Mouse (Mus musculus) gastrocnemius, postnatal 14 days (tissue): ENCODE results near the gene Snapin. TPM values are rescaled to one million over a fixed set of nuclear protein-coding genes. Genes with fewer than 3 reads are reported as not detected.

ENCODE experiments used
- DNase-seq: peaks from one replicate; pipeline ENCODE4 v3.0.0; 2021; ENCODE audit warnings: mixed read lengths
- intact Hi-C: fragments of 180-260 bp; cut with DNase I; formaldehyde crosslinking; loops from one replicate; pipeline ENCODE4 v1.15.1; 2025; ENCODE audit warnings: low total_unique reads
- total RNA-seq, 2 experiments: library from RNA; stranded (reverse); gene quantifications; 2 replicates each; pipeline ENCODE4 v1.2.3; 2021

Gene Snapin
- total RNA-seq, 2 experiments from 2014 or later = 57.3 to 59.6 TPM

- intact Hi-C loops = no loop called here
- DNase-seq = peak; percentile 100
These were observed 18.3 kb upstream of the Snapin start, which contains the start of gene Chtop for GRCm38 (mm10) chr3:90508950-90509746. TSS of gene Chtop (minus strand) at chr3:90509498.

- intact Hi-C loops = no loop called here
- no peak for DNase-seq
These were observed 17.6 kb upstream of the Snapin start for GRCm38 (mm10) chr3:90508287-90508949.

- no peak for DNase-seq
- intact Hi-C loops = no loop called here
These were observed 15.5 kb upstream of the Snapin start for GRCm38 (mm10) chr3:90506362-90506761.

- DNase-seq = no peak
- intact Hi-C loops = no loop called here
These were observed 14.4 kb upstream of the Snapin start for GRCm38 (mm10) chr3:90505216-90505615.

DNA sequence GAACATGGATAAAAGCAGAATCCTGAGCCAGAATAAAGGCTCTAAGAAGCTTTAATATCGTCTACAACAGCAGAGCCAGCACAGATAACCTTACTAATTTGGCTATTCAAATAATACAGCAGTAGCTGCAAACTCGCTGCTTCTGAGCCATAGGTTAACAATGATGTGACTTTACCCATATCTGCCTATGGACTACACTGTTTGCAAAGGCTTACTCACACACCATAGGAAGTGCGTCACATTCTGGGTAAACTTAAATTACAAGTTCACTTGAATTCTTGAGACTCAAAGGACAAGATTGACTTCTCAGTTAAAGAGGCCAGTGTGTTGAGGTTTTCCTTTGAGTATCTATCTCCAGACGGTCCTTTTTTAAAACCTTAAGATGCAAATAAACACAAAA, 12.6 kb upstream of the Snapin start:
- DNase-seq = no peak
- intact Hi-C loops = no loop called here

GRCm38 (mm10) chr3:90497597-90497996, 6.8 kb upstream of the Snapin start:
- DNase-seq = no peak
- intact Hi-C loops = no loop called here

GRCm38 (mm10) chr3:90495850-90496525, 5.2 kb upstream of the Snapin start:
- intact Hi-C loops = no loop called here
- DNase-seq = no peak

DNA sequence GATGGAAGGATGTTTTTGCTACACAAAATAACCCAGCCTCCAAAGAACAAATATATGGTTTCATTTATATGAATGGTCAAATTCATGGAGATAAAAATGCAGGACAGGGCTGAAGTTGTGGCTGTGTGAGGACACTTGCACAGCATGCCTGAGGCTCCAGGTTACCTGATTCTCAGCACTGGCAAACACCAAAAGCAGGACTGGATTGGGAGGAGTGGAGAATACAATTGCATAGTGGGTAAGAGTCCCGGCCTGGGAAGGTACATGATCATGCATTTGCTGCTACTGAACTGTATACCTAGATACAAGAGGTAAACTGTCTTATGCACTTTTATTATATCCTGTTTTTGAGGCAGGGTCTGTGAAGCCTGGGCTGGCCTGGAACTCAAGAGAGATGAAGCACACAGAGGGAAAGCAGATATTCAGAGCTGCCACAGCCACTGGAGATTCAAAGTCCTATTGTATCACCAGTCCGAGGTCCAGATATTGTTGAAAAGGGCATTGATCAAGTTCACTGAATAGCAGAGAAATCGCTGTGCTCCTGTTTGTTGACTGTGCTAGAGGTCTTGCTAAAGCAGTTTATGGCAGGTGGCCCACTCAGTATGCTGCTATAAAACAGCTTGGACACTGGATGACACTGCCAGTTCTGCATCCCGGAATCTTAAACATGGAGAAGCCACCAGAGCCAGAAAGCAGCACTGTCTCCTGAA, 3.2 kb upstream of the Snapin start:
- DNase-seq = no peak
- intact Hi-C loops = no loop called here

DNA sequence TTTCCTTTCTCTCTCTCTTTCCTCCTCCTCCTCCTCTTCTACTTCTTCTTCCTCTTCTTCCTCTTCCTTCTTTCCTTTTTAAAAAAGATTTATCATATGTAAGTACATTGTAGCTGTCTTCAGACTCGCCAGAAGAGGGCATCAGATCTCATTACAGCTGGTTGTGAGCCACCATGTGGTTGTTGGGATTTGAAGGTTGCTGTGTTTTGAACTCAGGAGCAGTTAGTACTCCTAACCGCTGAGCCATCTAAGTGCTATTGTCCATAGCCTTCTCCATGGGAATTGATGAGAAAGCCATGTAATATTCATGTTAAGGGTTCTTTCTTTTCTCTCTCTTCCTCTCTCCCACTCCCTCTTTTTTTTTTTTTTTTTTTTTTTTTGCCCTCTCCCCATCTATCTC, 517 bp upstream of the Snapin start:
- DNase-seq = no peak
- intact Hi-C loops = no loop called here

DNA sequence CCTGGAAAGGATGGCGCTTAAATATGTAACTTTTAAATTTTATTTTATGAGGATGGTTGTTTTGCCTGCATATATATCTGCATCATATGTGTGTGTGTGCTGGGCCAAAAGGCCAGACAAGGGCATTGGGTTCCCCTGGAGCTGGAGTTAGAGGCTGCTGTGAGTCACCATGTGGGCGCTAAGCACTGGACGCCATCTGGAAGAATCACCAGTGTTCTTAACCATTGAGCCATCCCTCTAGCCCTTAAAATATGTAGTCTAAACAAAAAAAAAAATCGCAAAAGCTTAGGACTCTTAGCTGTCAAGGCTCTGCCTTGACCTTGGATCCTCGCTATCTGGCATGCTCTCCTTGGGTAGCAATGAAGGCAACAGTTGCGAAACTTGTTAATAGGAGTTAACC, 2.3 kb downstream of the Snapin start:
- DNase-seq = no peak
- intact Hi-C loops = no loop called here

DNA sequence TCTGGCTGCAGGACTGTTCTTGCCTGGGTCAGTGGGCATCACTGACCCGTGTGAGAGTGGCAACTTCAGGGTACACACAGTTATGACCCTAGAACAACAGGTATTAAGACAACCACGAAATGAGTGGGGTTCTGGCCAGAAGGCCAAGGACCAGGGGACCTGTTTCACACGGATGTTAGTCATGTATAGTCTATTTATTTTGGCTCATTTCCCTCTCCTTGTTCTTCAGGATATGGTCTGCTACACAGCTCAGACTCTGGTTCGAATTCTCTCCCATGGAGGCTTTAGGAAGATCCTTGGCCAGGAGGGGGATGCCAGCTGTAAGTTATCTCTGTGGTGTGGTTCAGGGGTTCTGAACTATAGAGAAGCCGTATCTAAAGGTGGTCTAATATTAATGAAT, 3.8 kb downstream of the Snapin start:
- DNase-seq = no peak
- intact Hi-C loops = no loop called here

GRCm38 (mm10) chr3:90475831-90476611, 14.8 kb downstream of the Snapin start, which contains the start of gene Ilf2:
TSS of gene Ilf2 (plus strand) at chr3:90476126.
- DNase-seq = peak; percentile 93
- intact Hi-C loops = no loop called here

- DNase-seq = no peak
- intact Hi-C loops = no loop called here
These were observed 15.5 kb downstream of the Snapin start for GRCm38 (mm10) chr3:90475151-90475830.

GRCm38 (mm10) chr3:90472213-90472612, 18.6 kb downstream of the Snapin start:
- peak; percentile 35 for DNase-seq
- intact Hi-C loops = no loop called here

DNA sequence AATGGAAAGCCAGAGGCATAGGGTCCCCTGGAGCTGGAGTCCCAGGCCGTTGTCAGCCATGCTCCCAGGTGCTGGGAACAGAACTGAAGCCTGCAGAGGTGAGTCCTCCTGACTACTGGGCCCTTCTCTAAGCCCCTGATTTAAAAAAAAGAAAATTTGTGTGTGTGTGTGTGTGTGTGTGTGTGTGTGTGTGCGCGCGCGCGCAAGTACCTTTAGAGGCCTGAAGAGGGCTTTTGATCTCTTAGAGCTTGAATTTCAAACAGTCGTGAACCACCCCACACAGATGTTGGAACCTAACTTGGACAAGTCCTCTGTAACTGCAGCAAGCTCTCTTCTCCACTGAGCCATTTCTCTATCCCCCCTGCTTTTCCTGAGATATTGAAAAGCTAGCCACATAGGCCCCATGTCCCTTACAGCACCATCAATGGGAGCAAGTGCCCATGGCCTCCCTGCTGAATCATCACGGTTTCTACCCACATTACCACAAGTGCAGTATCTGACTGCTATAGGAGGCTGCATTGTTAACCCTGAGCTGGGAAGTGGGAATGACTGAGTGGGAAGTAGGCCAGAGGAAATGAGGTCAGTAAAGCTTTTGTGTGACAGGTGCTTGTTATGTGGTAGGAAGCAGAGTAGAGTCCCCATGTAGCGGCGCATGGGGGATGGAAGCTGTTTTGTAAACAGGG, 23.1 kb downstream of the Snapin start:
- intact Hi-C loops = loop anchor here (10.0 kb wide), 1 partner anchor 193 kb away; no protein-coding TSS in a partner anchor

DNA sequence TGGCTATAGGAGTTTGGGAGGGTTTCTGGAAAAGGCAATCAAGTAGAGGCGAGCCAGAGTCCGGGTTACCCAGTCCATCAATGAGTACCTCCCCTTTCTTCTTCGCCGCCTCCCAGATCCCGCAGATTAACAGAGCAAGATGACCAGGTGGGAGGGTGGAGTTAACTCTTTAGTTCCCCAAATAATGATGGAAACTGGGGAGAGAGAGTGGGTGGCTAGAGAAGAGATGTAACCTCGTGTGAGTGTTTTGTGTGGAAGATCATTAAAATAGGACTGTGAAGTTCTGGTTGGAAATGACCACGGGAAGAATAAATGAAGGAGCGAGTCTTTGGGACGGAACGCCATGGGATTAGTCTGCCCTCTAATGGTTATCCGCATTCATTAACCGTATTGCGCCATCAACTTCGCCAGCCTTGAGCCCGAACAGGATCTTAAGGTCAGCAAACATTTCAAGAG, 24.5 kb downstream of the Snapin start:
- intact Hi-C loops = loop anchor here (10.0 kb wide), 1 partner anchor 192 kb away; no protein-coding TSS in a partner anchor
- peak; percentile 55 for DNase-seq

More for the DNA sequence above, 23.1 kb downstream of the Snapin start:
- no peak for DNase-seq

- DNase-seq = peak; percentile 71
- intact Hi-C loops = loop anchor here (2.0 to 10.0 kb wide), 2 partner anchors 53 to 191 kb away; no protein-coding TSS in a partner anchor
These were observed 25.0 kb downstream of the Snapin start, which contains the start of gene Npr1 for GRCm38 (mm10) chr3:90465686-90466310. TSS of gene Npr1 (minus strand) at chr3:90465866.
